Mouse (Mus musculus) right cerebral cortex, adult 2 months (tissue): ENCODE data around the gene Dzank1.

Experiments used
- DNase-seq, 2 experiments: peaks; one replicate each; pipeline ENCODE4 v3.0.0; 2021 to 2022; ENCODE audit warnings: low spot score in 2 of 2

The Dzank1 gene

GRCm38 (mm10) chr2:144467203-144467602, 60.0 kb downstream of the Dzank1 start:
- DNase-seq: no peak

GRCm38 (mm10) chr2:144465876-144466575, 61.2 kb downstream of the Dzank1 start:
- peak; percentile 60 to 64 for DNase-seq

GRCm38 (mm10) chr2:144464799-144465760, 62.1 kb downstream of the Dzank1 start:
- DNase-seq: peak; percentile 76

GRCm38 (mm10) chr2:144464182-144464581, 63.0 kb downstream of the Dzank1 start:
- no peak for DNase-seq

- DNase-seq: peak; percentile 91 to 96
Measured at GRCm38 (mm10) chr2:144458975-144459754, 68.0 kb downstream of the Dzank1 start.

- no peak for DNase-seq
Measured at GRCm38 (mm10) chr2:144458355-144458754, 68.9 kb downstream of the Dzank1 start.

GRCm38 (mm10) chr2:144452364-144453008, 74.7 kb downstream of the Dzank1 start:
- DNase-seq: peak; percentile 88 to 91

- no peak for DNase-seq
Measured at GRCm38 (mm10) chr2:144450378-144450777, 76.8 kb downstream of the Dzank1 start.

- DNase-seq: no peak
Measured at GRCm38 (mm10) chr2:144446360-144446999, 80.7 kb downstream of the Dzank1 start.

- peak; percentile 67 to 76 for DNase-seq
Measured at GRCm38 (mm10) chr2:144441386-144441915, 85.8 kb downstream of the Dzank1 start.

GRCm38 (mm10) chr2:144439191-144439700, 88.0 kb downstream of the Dzank1 start:
- DNase-seq: no peak

GRCm38 (mm10) chr2:144438424-144438823, 88.8 kb downstream of the Dzank1 start:
- no peak for DNase-seq

GRCm38 (mm10) chr2:144435679-144436078, 91.5 kb downstream of the Dzank1 start:
- peak in 1 of 2 experiments; percentile 43 for DNase-seq

GRCm38 (mm10) chr2:144431286-144431825, 95.9 kb downstream of the Dzank1 start:
- no peak for DNase-seq

GRCm38 (mm10) chr2:144429171-144429570, 98.0 kb downstream of the Dzank1 start:
- no peak for DNase-seq

- no peak for DNase-seq
Measured at GRCm38 (mm10) chr2:144428659-144429058, 98.6 kb downstream of the Dzank1 start.

GRCm38 (mm10) chr2:144427852-144428251, 99.4 kb downstream of the Dzank1 start:
- no peak for DNase-seq

GRCm38 (mm10) chr2:144425761-144426160, 101.5 kb downstream of the Dzank1 start:
- no peak for DNase-seq

- no peak for DNase-seq
Measured at GRCm38 (mm10) chr2:144422094-144422675, 105.0 kb downstream of the Dzank1 start.
